In genomic region chr14:77679877-77680276, GRCm38 (mm10) we compare ENCODE assay signal across 13 mouse cellular contexts.
DNase-seq lines count a peak whose midpoint lies in the region; ATAC-seq and TF ChIP-seq lines count a peak whose summit lies in the region.
"Had no signal": no experiment of that assay in that cellular context is flagged by ENCODE, and none has a peak within 500 bp of the region (broad histone marks: within the 10 kb centered on the region; RNA-seq: fewer than 3 reads in every experiment).

No protein-coding gene starts in this region.

- H3K4me1 ChIP-seq in forebrain, embryonic 14.5 days (ENCODE audit: control insufficient read depth, insufficient read depth, low read length): peaks cover 13% of the 10 kb centered on the region
- no peaks in the 10 kb centered on the region for H3K4me1 ChIP-seq in forebrain, embryonic 11.5 days (replicated peaks; ENCODE audit: control insufficient read depth, insufficient read depth, low read length)
- H3K4me1 ChIP-seq in hindbrain, postnatal 0 days (ENCODE audit: insufficient read depth, low read length): no peaks in the 10 kb centered on the region
- H3K4me1 ChIP-seq: liver, embryonic 12.5 days had no signal

- no peak overlapping the region for H3K4me3 ChIP-seq in forebrain, embryonic 14.5 days (ENCODE audit: low read depth, low read length)
- H3K4me3 ChIP-seq in forebrain, embryonic 11.5 days (ENCODE audit: low read depth, low read length): no peak overlapping the region
- H3K4me3 ChIP-seq in hindbrain, postnatal 0 days (ENCODE audit: low read length): no peak overlapping the region
- H3K4me3 ChIP-seq: liver, embryonic 12.5 days had no signal

- TF ChIP-seq CTCF in hindbrain, postnatal 0 days (IDR thresholded peaks at IDR 0.05; ENCODE audit: low read depth): no peak

- WGBS in forebrain, embryonic 14.5 days: 75% methylated on average over 9 of the region's 9 CpGs
- 91% methylated on average over 9 of the region's 9 CpGs for WGBS in forebrain, embryonic 11.5 days
- 44% methylated on average over 9 of the region's 9 CpGs for WGBS in hindbrain, postnatal 0 days

- no peak overlapping the region for H3K4me2 ChIP-seq in forebrain, embryonic 14.5 days (ENCODE audit: low read length)
- H3K4me2 ChIP-seq in forebrain, embryonic 11.5 days (ENCODE audit: low read depth, low read length, severe bottlenecking): no peak overlapping the region
- no peak overlapping the region for H3K4me2 ChIP-seq in hindbrain, postnatal 0 days (ENCODE audit: low read depth, low read length)
- H3K4me2 ChIP-seq: liver, embryonic 12.5 days had no signal

- DNase-seq in forebrain, embryonic 14.5 days (ENCODE audit: low spot score): peak; percentile 40
- no peak for DNase-seq in forebrain, embryonic 11.5 days (ENCODE audit: low spot score)
- DNase-seq in kidney, adult 11 months: peak; percentile 6
- no peak for DNase-seq in kidney, adult 18-20 months
- peak; percentile 20 for DNase-seq in MN1 (ENCODE audit: low spot score)
- peak; percentile 60 for DNase-seq in hindbrain, postnatal 0 days (ENCODE audit: low spot score)
- DNase-seq in gastrocnemius, postnatal 4 days (ENCODE audit: low spot score in 2 of 2): no peak
- DNase-seq in spleen, postnatal 10 days (ENCODE audit: low spot score in 2 of 2): no peak
- DNase-seq: B cell, adult 2 months; lung, postnatal 4 days; thymus, adult 2 months had no signal

- H3K27ac ChIP-seq in forebrain, embryonic 14.5 days (ENCODE audit: low read depth, low read length): no peak overlapping the region
- H3K27ac ChIP-seq in forebrain, embryonic 11.5 days (ENCODE audit: low read depth, low read length): no peak overlapping the region
- no peak overlapping the region for H3K27ac ChIP-seq in hindbrain, postnatal 0 days
- H3K27ac ChIP-seq: liver, embryonic 12.5 days had no signal

- no peaks in the 10 kb centered on the region for H3K36me3 ChIP-seq in forebrain, embryonic 14.5 days (ENCODE audit: control insufficient read depth, insufficient read depth, low read length)
- H3K36me3 ChIP-seq in forebrain, embryonic 11.5 days (ENCODE audit: control insufficient read depth, insufficient read depth, low read length): no peaks in the 10 kb centered on the region
- no peaks in the 10 kb centered on the region for H3K36me3 ChIP-seq in hindbrain, postnatal 0 days (ENCODE audit: insufficient read depth, low read length)
- H3K36me3 ChIP-seq: G1E; liver, embryonic 12.5 days had no signal

- H3K9me3 ChIP-seq in forebrain, embryonic 14.5 days (replicated peaks; ENCODE audit: control insufficient read depth, low read length): no peaks in the 10 kb centered on the region
- H3K9me3 ChIP-seq in forebrain, embryonic 11.5 days (ENCODE audit: control insufficient read depth, low read length): no peaks in the 10 kb centered on the region
- no peaks in the 10 kb centered on the region for H3K9me3 ChIP-seq in hindbrain, postnatal 0 days (ENCODE audit: low read length)
- H3K9me3 ChIP-seq: liver, embryonic 12.5 days had no signal

- no peak overlapping the region for H3K9ac ChIP-seq in forebrain, embryonic 14.5 days (ENCODE audit: low read length)
- no peak overlapping the region for H3K9ac ChIP-seq in forebrain, embryonic 11.5 days (ENCODE audit: low read length)
- no peak overlapping the region for H3K9ac ChIP-seq in hindbrain, postnatal 0 days (replicated peaks; ENCODE audit: low read length)
- H3K9ac ChIP-seq: liver, embryonic 12.5 days had no signal

- ATAC-seq in forebrain, embryonic 14.5 days: peak; percentile 48
- no peak for ATAC-seq in forebrain, embryonic 11.5 days (replicated peaks; ENCODE audit: low FRiP score)
- ATAC-seq in hindbrain, postnatal 0 days: peak; percentile 38
- ATAC-seq: liver, embryonic 12.5 days had no signal

- H3K27me3 ChIP-seq in forebrain, embryonic 14.5 days (replicated peaks; ENCODE audit: control insufficient read depth, insufficient read depth, low read length): no peaks in the 10 kb centered on the region
- H3K27me3 ChIP-seq in forebrain, embryonic 11.5 days (ENCODE audit: control insufficient read depth, insufficient read depth, low read length): no peaks in the 10 kb centered on the region
- H3K27me3 ChIP-seq in hindbrain, postnatal 0 days (ENCODE audit: insufficient read depth, low read length): no peaks in the 10 kb centered on the region
- H3K27me3 ChIP-seq: liver, embryonic 12.5 days had no signal

Comparison
In these comparisons a context has a peak if more than half of its experiments do, and no peak if none do; other contexts are left out.
1. DNase-seq: peak in forebrain, embryonic 14.5 days (single experiment), kidney, adult 11 months (single experiment), MN1 (single experiment) and hindbrain, postnatal 0 days (single experiment); none in forebrain, embryonic 11.5 days (single experiment), kidney, adult 18-20 months (single experiment), gastrocnemius, postnatal 4 days (0 of 2) and spleen, postnatal 10 days (0 of 2).